Mouse (Mus musculus) ES-Bruce4 (cell line): Measurements from ENCODE around the gene Abhd5. TPM values are rescaled to one million over a fixed set of nuclear protein-coding genes. Genes with fewer than 3 reads are reported as not detected.

ENCODE experiments used
- H3K27ac ChIP-seq: 2 replicates; pipeline ENCODE4 v1.5.1; 2012; ENCODE audit warnings: low read length, inconsistent platforms; ENCODE audit not compliant: insufficient read depth
- H3K27me3 ChIP-seq: 2 replicates; pipeline ENCODE4 v1.6.1; 2012; ENCODE audit warnings: mild to moderate bottlenecking, low read length, inconsistent platforms; ENCODE audit not compliant: control insufficient read depth, poor library complexity, insufficient read depth, severe bottlenecking
- H3K36me3 ChIP-seq: 2 replicates; pipeline ENCODE4 v1.6.1; 2012; ENCODE audit warnings: inconsistent platforms, mild to moderate bottlenecking, low read length, moderate library complexity; ENCODE audit not compliant: control insufficient read depth, poor library complexity, insufficient read depth, severe bottlenecking
- H3K4me1 ChIP-seq: one replicate; pipeline ENCODE4 v1.8.1; 2011; ENCODE audit warnings: low read length; ENCODE audit not compliant: control insufficient read depth, insufficient read depth
- H3K4me3 ChIP-seq: 2 replicates; pipeline ENCODE4 v1.5.1; 2011; ENCODE audit warnings: low read depth, mild to moderate bottlenecking, low read length
- H3K9ac ChIP-seq: 2 replicates; pipeline ENCODE4 v1.6.1; 2012; ENCODE audit warnings: low read depth, mild to moderate bottlenecking, inconsistent platforms; ENCODE audit not compliant: poor library complexity, severe bottlenecking
- H3K9me3 ChIP-seq: replicated peaks from 2 replicates; pipeline ENCODE4 v1.6.1; 2012; ENCODE audit warnings: mild to moderate bottlenecking, low read length, inconsistent platforms; ENCODE audit not compliant: control insufficient read depth, poor library complexity, insufficient read depth, severe bottlenecking
- CTCF ChIP-seq: IDR thresholded peaks from one replicate; pipeline ENCODE4 v1.8.1; 2011; ENCODE audit warnings: low read depth, low read length
- EP300 ChIP-seq: IDR thresholded peaks from 2 replicates; pipeline ENCODE4 v1.6.1; 2011; ENCODE audit warnings: low read depth, low read length; ENCODE audit not compliant: insufficient read depth
- POLR2A ChIP-seq: IDR thresholded peaks from one replicate; pipeline ENCODE4 v1.8.1; 2011; ENCODE audit warnings: low read length; ENCODE audit not compliant: insufficient read depth
- polyA plus RNA-seq: library from polyadenylated mRNA; stranded (reverse); fragments of >200 nt; gene quantifications from 2 replicates; pipeline ENCODE4 v1.2.4, GENCODE M21; 2011; ENCODE audit warnings: low read depth; ENCODE audit not compliant: missing spikeins, insufficient read depth, insufficient read length

Abhd5 gene
- polyA plus RNA-seq, 1 experiment: 28.4 TPM

- H3K9ac ChIP-seq: no peak overlapping the region
- no peaks in the 10 kb centered on the region for H3K27me3 ChIP-seq
- no peaks in the 10 kb centered on the region for H3K36me3 ChIP-seq
- H3K4me1 ChIP-seq: no peaks in the 10 kb centered on the region
- H3K9me3 ChIP-seq: no peaks in the 10 kb centered on the region
- TF ChIP-seq CTCF: no peak
- TF ChIP-seq POLR2A: no peak
- TF ChIP-seq EP300: no peak
- no peak overlapping the region for H3K4me3 ChIP-seq
- H3K27ac ChIP-seq: no peak overlapping the region
These were observed 49.8 kb downstream of the Abhd5 start for GRCm38 (mm10) chr9:122401239-122401638.

- Histone ChIP-seq H3K9ac (no peak overlapping the region), H3K27ac (no peak overlapping the region), H3K27me3 (no peaks in the 10 kb centered on the region), H3K36me3 (no peaks in the 10 kb centered on the region), H3K4me1 (no peaks in the 10 kb centered on the region), H3K4me3 (no peak overlapping the region), H3K9me3 (peaks cover 3% of the 10 kb centered on the region)
- TF ChIP-seq CTCF: no peak
- no peak for TF ChIP-seq POLR2A
- TF ChIP-seq EP300: no peak
These were observed 59.2 kb downstream of the Abhd5 start for GRCm38 (mm10) chr9:122410437-122411175.

- Histone ChIP-seq H3K4me1 (no peaks in the 10 kb centered on the region), H3K9me3 (no peaks in the 10 kb centered on the region), H3K36me3 (no peaks in the 10 kb centered on the region), H3K27me3 (no peaks in the 10 kb centered on the region), H3K27ac (no peak overlapping the region), H3K4me3 (no peak overlapping the region), H3K9ac (no peak overlapping the region)
- TF ChIP-seq POLR2A (no peak), CTCF (no peak), EP300 (no peak)
These were observed 63.2 kb downstream of the Abhd5 start for GRCm38 (mm10) chr9:122414648-122415047.

- no peak overlapping the region for H3K9ac ChIP-seq
- no peaks in the 10 kb centered on the region for H3K9me3 ChIP-seq
- H3K4me1 ChIP-seq: no peaks in the 10 kb centered on the region
- no peak overlapping the region for H3K4me3 ChIP-seq
- H3K27ac ChIP-seq: no peak overlapping the region
- no peak for TF ChIP-seq POLR2A
- TF ChIP-seq EP300: no peak
- TF ChIP-seq CTCF: no peak
- H3K27me3 ChIP-seq: no peaks in the 10 kb centered on the region
- H3K36me3 ChIP-seq: no peaks in the 10 kb centered on the region
These were observed 63.8 kb downstream of the Abhd5 start for GRCm38 (mm10) chr9:122415056-122415775.

GRCm38 (mm10) chr9:122416617-122417016, 65.2 kb downstream of the Abhd5 start:
- no peak overlapping the region for H3K4me3 ChIP-seq
- no peak overlapping the region for H3K27ac ChIP-seq
- no peaks in the 10 kb centered on the region for H3K27me3 ChIP-seq
- H3K4me1 ChIP-seq: no peaks in the 10 kb centered on the region
- no peaks in the 10 kb centered on the region for H3K36me3 ChIP-seq
- no peaks in the 10 kb centered on the region for H3K9me3 ChIP-seq
- no peak overlapping the region for H3K9ac ChIP-seq
- TF ChIP-seq CTCF (no peak), EP300 (no peak)

- no peak overlapping the region for H3K9ac ChIP-seq
- no peak overlapping the region for H3K4me3 ChIP-seq
- H3K36me3 ChIP-seq: no peaks in the 10 kb centered on the region
- no peaks in the 10 kb centered on the region for H3K4me1 ChIP-seq
- TF ChIP-seq POLR2A: no peak
- no peak for TF ChIP-seq EP300
- no peaks in the 10 kb centered on the region for H3K9me3 ChIP-seq
- H3K27me3 ChIP-seq: no peaks in the 10 kb centered on the region
- no peak overlapping the region for H3K27ac ChIP-seq
These were observed 68.9 kb downstream of the Abhd5 start for GRCm38 (mm10) chr9:122420195-122420756.
